Mouse (Mus musculus) myocyte (in vitro differentiated cells): Measurements from ENCODE around the gene Fbrsl1.

Experiments used
- CEBPB ChIP-seq: IDR thresholded peaks from 2 replicates; pipeline ENCODE4 v1.6.1; 2011; ENCODE audit warnings: mild to moderate bottlenecking, moderate library complexity; ENCODE audit not compliant: poor library complexity, insufficient read depth, severe bottlenecking
- E2F4 ChIP-seq: IDR thresholded peaks from one replicate; pipeline ENCODE4 v1.6.1; 2011; ENCODE audit warnings: mild to moderate bottlenecking, control low read depth, moderate library complexity; ENCODE audit not compliant: insufficient read depth
- MAX ChIP-seq: IDR thresholded peaks from one replicate; pipeline ENCODE4 v1.6.1; 2011; ENCODE audit warnings: low read depth, mild to moderate bottlenecking, control low read depth
- MYOD1 ChIP-seq, 3 experiments: IDR thresholded peaks; one replicate each; pipeline ENCODE4 v1.6.1; 2011; ENCODE audit warnings: control low read depth in 2 of 3, low read depth in 2 of 3, mild to moderate bottlenecking in 2 of 3, moderate library complexity in 1 of 3; ENCODE audit not compliant: insufficient read length in 2 of 3, control insufficient read depth in 1 of 3
- MYOG ChIP-seq, 3 experiments: IDR thresholded peaks; one replicate each; pipeline ENCODE4 v1.6.1; 2011; ENCODE audit warnings: control low read depth in 2 of 3, low read depth in 2 of 3, mild to moderate bottlenecking in 2 of 3; ENCODE audit not compliant: insufficient read length in 2 of 3, control insufficient read depth in 1 of 3, insufficient read depth in 1 of 3
- POLR2A ChIP-seq: IDR thresholded peaks from one replicate; pipeline ENCODE4 v1.6.1; 2011; ENCODE audit warnings: low read depth, mild to moderate bottlenecking, control low read depth, moderate library complexity; ENCODE audit not compliant: insufficient read length
- POLR2AphosphoS2 ChIP-seq: IDR thresholded peaks from one replicate; pipeline ENCODE4 v1.6.1; 2011; ENCODE audit warnings: low read depth, control low read depth; ENCODE audit not compliant: insufficient read length
- SRF ChIP-seq: IDR thresholded peaks from one replicate; pipeline ENCODE4 v1.6.1; 2011; ENCODE audit warnings: low read depth; ENCODE audit not compliant: control insufficient read depth, insufficient read length
- TCF12 ChIP-seq: IDR thresholded peaks from one replicate; pipeline ENCODE4 v1.6.1; 2011; ENCODE audit warnings: mild to moderate bottlenecking, control low read depth; ENCODE audit not compliant: poor library complexity, insufficient read depth, severe bottlenecking

DNA sequence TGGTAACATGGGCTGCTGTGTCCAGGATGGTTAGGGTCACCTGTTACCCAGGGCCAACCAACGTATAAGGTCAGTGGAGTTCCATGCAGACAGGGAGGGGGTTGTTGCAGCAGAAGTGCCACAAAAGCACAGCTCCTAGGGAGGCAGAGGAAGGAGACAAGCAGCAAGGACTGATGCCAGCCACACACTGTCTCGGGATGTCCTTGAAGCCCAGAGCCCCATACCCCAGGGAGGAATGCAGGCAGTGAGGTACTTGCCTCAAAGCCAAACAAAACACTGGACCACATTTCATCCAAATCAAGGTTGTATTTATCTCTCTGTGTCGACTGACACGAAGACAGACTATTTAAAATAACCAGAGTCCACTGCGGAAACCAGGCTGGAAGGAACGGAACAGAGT lies 86.8 kb downstream of the Fbrsl1 start:
- TF ChIP-seq POLR2A: no peak
- no peak for TF ChIP-seq CEBPB
- TF ChIP-seq MYOG (IDR thresholded peaks at IDR 0.05; ENCODE audit: control insufficient read depth in 1 of 3, insufficient read depth in 1 of 3, insufficient read length in 2 of 3, low read depth in 2 of 3): no peak
- no peak for TF ChIP-seq MAX
- no peak for TF ChIP-seq E2F4
- no peak for TF ChIP-seq SRF
- TF ChIP-seq TCF12: no peak
- TF ChIP-seq POLR2AphosphoS2: no peak
- TF ChIP-seq MYOD1 (IDR thresholded peaks at IDR 0.05; ENCODE audit: control insufficient read depth in 1 of 3, insufficient read length in 2 of 3, low read depth in 2 of 3): no peak
